Mouse (Mus musculus) ovary, postnatal 14 days (tissue): ENCODE measurements around the gene Tmppe.

ENCODE experiments used
- DNase-seq: peaks from one replicate; pipeline ENCODE4 v3.0.0; 2022; ENCODE audit warnings: low spot score

Gene Tmppe

DNA sequence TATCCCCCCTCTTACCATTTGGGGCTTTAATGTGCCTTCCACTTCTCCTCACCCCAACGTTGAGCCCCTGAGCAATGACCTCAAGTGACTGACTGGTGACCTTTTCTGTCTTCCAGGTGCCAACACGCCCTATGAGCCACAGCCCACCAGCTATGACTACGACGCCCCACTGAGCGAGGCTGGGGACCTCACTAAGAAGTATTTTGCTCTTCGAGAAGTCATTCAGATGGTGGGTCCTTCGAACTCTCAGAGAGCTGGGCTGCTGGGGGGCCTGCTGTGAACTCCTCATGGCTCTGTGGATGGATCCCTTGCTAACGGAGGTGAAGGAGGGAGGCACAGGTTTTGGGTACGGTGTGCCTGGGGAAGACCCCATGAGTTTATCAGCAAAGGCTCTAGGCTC is 42.0 kb downstream of the Tmppe start:
- no peak for DNase-seq

DNA sequence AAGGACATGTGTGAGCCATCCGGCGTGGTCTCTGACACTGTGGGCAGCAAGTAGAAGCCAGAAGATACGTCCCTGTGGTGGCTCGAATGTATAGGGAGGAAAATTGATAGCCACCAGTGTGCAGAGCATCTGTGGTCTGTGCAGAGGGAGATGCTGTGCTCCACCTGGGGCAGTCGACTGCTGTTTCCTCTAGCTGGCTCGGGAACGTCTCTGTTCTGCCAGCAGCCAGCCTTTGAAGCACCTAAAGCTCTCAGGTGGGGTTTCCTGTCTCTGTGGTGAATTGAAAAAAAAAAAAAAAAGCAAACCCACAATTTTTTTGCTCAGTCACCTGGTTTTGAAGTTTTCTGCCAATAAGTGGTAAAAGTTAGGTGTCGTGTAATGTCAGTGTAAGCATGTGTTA is 42.4 kb downstream of the Tmppe start:
- DNase-seq: no peak

DNA sequence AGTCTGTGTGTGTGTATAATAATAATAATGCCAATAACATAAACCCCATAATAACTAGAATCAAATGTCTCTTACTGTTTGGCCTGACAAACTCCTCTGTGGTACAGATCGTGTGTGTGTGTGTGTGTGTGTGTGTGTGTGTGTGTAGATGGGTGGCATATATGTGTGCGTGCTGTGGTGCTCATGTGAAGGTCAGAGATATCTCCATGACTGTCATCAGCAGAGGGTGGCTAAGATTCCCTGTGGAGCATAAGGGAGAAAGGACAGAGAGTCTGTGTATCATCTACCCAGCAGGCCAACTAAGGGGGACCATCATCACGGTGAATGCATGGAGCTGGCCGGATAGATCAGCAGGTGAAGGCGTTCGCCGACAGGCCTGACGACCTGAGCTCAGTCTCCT is 46.0 kb downstream of the Tmppe start:
- DNase-seq: no peak

DNA sequence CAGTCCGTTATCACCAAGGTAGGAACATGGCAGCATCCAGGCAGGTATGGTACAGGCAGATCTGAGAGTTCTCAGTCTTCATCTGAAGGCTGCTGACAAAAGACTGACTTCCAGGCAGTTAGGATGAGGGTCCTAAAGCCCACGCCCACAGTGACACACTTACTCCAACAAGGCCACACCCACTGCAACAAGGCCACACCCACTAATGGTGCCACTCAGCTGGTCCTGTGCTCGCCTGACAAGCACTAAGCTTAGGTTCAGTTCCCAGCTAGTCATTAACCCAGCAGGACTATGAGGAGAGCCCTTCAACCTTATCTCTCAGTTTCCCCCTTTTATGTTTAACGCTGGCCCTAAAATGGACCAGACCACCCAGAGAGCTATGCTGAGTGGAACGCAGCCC is 47.8 kb downstream of the Tmppe start:
- DNase-seq: no peak

DNA sequence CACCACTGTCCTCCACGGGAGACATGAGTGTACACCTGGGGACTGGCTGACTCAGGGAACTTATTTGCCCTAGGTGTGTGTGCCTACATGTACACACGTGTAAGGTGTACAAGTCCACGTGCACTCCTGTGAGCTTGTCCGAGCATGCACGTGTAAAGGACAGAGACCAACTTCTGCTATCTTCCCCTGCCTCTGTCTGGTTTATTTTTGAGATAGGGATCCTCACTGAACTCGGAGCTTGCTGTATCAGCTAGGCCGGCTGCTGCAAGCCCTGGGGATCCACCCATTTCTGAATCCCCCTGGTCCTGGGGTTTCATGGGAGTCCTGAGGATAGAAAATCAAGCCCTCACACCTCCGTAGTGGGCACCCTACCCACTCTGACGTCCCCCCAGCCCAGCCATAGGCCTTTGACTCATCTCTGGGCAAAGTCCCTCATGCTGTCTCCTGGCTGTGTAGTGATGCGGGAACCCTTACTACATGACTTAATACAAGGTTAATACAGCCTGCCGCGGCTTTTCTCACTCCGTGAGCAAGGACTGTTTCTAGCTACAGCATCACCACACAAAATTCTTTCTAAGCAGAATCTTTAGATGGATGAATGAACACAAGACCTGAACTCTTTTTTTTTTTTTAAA is 48.3 kb downstream of the Tmppe start:
- no peak for DNase-seq

DNA sequence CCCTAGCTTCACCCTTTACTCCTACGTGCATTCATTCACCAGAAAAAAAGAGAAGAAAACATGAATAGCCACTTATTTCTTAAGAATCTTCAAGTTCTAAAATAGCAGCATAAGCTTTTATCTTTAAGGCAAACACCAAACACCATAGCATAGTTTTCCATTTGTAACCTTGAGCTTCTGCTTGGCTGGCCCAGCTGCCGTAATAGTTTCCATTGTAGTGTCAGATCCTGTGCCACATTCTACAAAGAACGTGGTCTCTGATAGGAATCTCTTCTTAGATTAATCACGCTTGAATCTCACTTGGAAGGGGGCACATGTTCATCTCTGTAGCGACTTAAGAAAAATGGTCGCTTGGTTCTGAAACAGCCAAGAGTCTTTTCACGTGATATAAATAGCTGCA is 50.7 kb downstream of the Tmppe start:
- no peak for DNase-seq

DNA sequence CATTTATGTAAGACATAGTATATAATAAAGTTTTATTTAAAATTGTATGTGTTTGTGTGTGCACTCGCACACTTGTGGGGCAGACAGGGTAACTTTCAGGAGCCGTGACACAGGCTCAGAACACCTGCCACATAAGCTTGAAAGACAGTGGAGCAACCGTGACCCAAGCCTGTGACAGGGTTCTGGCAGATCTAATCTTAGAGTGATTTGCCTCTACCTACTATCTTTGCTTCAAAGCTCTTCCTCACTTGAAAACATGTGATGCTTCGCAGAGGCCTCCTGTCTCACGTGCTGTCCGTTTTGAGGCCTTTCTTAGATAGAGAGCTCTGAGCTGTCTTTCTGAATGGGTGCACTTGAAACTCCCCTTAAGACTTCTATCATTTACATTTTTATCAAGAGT is 51.5 kb downstream of the Tmppe start:
- DNase-seq: no peak

DNA sequence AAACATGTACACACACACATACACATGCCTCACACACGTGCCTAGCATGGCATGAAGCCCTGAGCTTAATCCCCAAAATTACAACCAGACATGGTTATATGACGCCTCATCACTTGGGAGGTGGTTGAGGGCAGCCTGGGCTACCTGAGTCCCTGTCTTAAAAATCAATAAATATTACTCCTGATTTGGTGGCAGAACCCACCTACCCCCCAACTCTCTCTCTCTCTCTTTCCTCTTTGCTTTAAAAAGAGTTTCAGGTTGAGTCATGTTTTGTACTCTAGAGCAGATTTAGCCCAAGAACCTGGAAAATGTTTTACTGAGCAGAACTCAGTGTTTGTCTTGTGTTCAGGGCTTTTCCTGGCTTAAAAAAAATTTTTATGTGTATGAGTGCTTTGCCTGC is 54.5 kb downstream of the Tmppe start:
- DNase-seq: no peak
